8 mouse cellular contexts compared by ENCODE assay signal in the genomic region with DNA sequence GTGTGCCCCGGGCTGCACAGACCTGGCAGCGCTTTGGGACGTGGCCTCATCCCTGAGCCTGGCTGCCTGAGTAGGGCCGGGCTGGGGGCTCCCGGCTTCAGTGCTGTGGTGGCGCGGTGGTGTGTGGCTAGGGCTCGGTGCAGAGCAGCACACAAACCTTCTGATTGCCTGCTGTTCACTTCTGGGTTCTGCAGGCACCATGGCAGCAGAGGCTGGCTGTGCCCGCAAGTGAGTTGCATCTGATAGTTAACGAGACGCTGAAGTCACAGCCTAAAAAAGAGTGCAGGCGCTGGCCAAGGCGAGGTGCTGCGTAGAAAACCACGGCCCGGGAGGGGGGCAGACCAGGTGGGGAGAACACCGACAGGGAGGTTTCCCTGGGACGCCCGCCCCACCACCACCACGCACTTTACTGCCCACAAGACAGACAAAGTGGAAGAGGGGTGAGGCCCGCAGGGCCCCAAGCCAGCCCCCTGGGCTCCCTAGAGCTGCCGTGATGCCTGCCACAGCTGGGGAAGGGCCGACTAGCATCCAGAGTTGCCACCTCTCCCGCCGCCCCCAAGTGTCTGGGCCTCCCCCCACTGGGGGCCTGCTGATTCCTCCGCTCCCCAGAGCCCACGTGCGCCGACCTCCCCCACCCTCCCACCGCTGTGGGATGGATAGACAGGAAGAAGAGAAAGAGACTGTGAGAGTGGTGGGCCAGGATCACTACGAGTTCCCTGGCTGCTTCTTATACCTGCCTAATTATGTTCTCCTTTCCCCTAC. TPM values are rescaled to one million over a fixed set of nuclear protein-coding genes. Genes with fewer than 3 reads are reported as not detected.
DNase-seq lines count a peak whose midpoint lies in the region; ATAC-seq lines count a peak whose summit lies in the region.

No protein-coding gene starts in this region.

- H3K4me2 ChIP-seq in kidney, embryonic 14.5 days (replicated peaks; ENCODE audit: low read depth, low read length): peak overlapping the region; percentile 51
- H3K4me2 ChIP-seq in embryonic facial prominence, embryonic 13.5 days: peak overlapping the region; percentile 72
- peak overlapping the region; percentile 58 for H3K4me2 ChIP-seq in neural tube, embryonic 12.5 days (replicated peaks)

- H3K9ac ChIP-seq in kidney, embryonic 14.5 days (ENCODE audit: low read depth, low read length): peak overlapping the region; percentile 44; the same call in 1 of the 2 replicates
- peak overlapping the region; percentile 69 for H3K9ac ChIP-seq in embryonic facial prominence, embryonic 13.5 days
- peak overlapping the region; percentile 45; the same call in 1 of the 2 replicates for H3K9ac ChIP-seq in neural tube, embryonic 12.5 days

- peak overlapping the region; percentile 28 for H3K4me3 ChIP-seq in kidney, embryonic 14.5 days (ENCODE audit: low read length)
- H3K4me3 ChIP-seq in embryonic facial prominence, embryonic 13.5 days: peak overlapping the region; percentile 40
- peak overlapping the region; percentile 47 for H3K4me3 ChIP-seq in limb, embryonic 10.5 days
- H3K4me3 ChIP-seq in neural tube, embryonic 12.5 days: peak overlapping the region; percentile 25

- no peak for DNase-seq in kidney, postnatal 4 days
- DNase-seq in limb, embryonic 10.5 days (ENCODE audit: low spot score): peak; percentile 45
- DNase-seq in Muller cell, postnatal 12 days (ENCODE audit: inconsistent ontology term): no peak
- no peak for DNase-seq in MN1 (ENCODE audit: low spot score)
- no peak for DNase-seq in adrenal gland, adult 8-10 months

- no peak overlapping the region for H3K27ac ChIP-seq in kidney, embryonic 14.5 days (ENCODE audit: low read depth, low read length)
- H3K27ac ChIP-seq in embryonic facial prominence, embryonic 13.5 days: no peak overlapping the region
- H3K27ac ChIP-seq in limb, embryonic 10.5 days: peak overlapping the region; percentile 78
- H3K27ac ChIP-seq in neural tube, embryonic 12.5 days: no peak overlapping the region

- 0 out of 2 replicates have a peak, but pooled peaks cover 6% of the 10 kb centered on the region for H3K4me1 ChIP-seq in kidney, embryonic 14.5 days (ENCODE audit: control insufficient read depth, insufficient read depth, low read length)
- H3K4me1 ChIP-seq in embryonic facial prominence, embryonic 13.5 days: peaks cover 12% of the 10 kb centered on the region
- peaks cover 8% of the 10 kb centered on the region for H3K4me1 ChIP-seq in limb, embryonic 10.5 days
- H3K4me1 ChIP-seq in neural tube, embryonic 12.5 days: no peaks in the 10 kb centered on the region

- peak; percentile 71 for ATAC-seq in kidney, embryonic 14.5 days (ENCODE audit: low FRiP score, low TSS enrichment)
- peak; percentile 48; the same call in 1 of the 2 replicates for ATAC-seq in embryonic facial prominence, embryonic 13.5 days (ENCODE audit: insufficient number of reproducible peaks, insufficient read depth, low FRiP score, low TSS enrichment, low read depth)
- peak; percentile 66 for ATAC-seq in neural tube, embryonic 12.5 days (ENCODE audit: low FRiP score, low read depth)

- peaks cover 9% of the 10 kb centered on the region; the same call in 1 of the 2 replicates for H3K9me3 ChIP-seq in kidney, embryonic 14.5 days (ENCODE audit: control insufficient read depth, low read length)
- no peaks in the 10 kb centered on the region for H3K9me3 ChIP-seq in embryonic facial prominence, embryonic 13.5 days
- no peaks in the 10 kb centered on the region for H3K9me3 ChIP-seq in limb, embryonic 10.5 days (replicated peaks)
- peaks cover 9% of the 10 kb centered on the region; the same call in 1 of the 2 replicates for H3K9me3 ChIP-seq in neural tube, embryonic 12.5 days

- H3K27me3 ChIP-seq in kidney, embryonic 14.5 days (ENCODE audit: control insufficient read depth, insufficient read depth, low read length): no peaks in the 10 kb centered on the region
- H3K27me3 ChIP-seq in embryonic facial prominence, embryonic 13.5 days: no peaks in the 10 kb centered on the region
- H3K27me3 ChIP-seq in limb, embryonic 10.5 days (ENCODE audit: low read depth, poor library complexity, severe bottlenecking): no peaks in the 10 kb centered on the region
- no peaks in the 10 kb centered on the region for H3K27me3 ChIP-seq in neural tube, embryonic 12.5 days (replicated peaks)

- WGBS in kidney, embryonic 14.5 days: 34% methylated on average over 24 of the region's 31 CpGs
- WGBS in embryonic facial prominence, embryonic 13.5 days: 24% methylated on average over 26 of the region's 31 CpGs
- 40% methylated on average over 31 of the region's 31 CpGs for WGBS in limb, embryonic 10.5 days
- WGBS in neural tube, embryonic 12.5 days: 42% methylated on average over 30 of the region's 31 CpGs

- H3K36me3 ChIP-seq in kidney, embryonic 14.5 days (ENCODE audit: control insufficient read depth, insufficient read depth, low read length): no peaks in the 10 kb centered on the region
- no peaks in the 10 kb centered on the region for H3K36me3 ChIP-seq in embryonic facial prominence, embryonic 13.5 days
- H3K36me3 ChIP-seq in limb, embryonic 10.5 days: no peaks in the 10 kb centered on the region
- no peaks in the 10 kb centered on the region for H3K36me3 ChIP-seq in neural tube, embryonic 12.5 days

RNA-seq across cellular contexts. Expression of gene Gm281, which starts 19.2 kb away (rescaled TPM):
- polyA plus RNA-seq in kidney, embryonic 14.5 days (2014; fragmentation: Nextera tagmentation; extraction: Ambion mirVana): not detected in 2 replicates
- not detected in 2 replicates for polyA plus RNA-seq in embryonic facial prominence, embryonic 13.5 days (2015; fragmentation: Nextera tagmentation; extraction: Ambion mirVana)
- polyA plus RNA-seq in limb, embryonic 10.5 days (2016; fragmentation: Nextera tagmentation; extraction: Ambion mirVana): 0.10 TPM in 1 of 2 replicates, not detected in the other
- 0.06 TPM in 1 of 2 replicates, not detected in the other for polyA plus RNA-seq in neural tube, embryonic 12.5 days (2016; fragmentation: Nextera tagmentation; extraction: Ambion mirVana)
- total RNA-seq in adrenal gland, adult 8-10 months (2022): not detected

RNA-seq across cellular contexts. Expression of gene Atxn7, which starts 27.8 kb away (rescaled TPM):
- polyA plus RNA-seq in kidney, embryonic 14.5 days (2014; fragmentation: Nextera tagmentation; extraction: Ambion mirVana): 6.3 and 7.1 TPM in 2 replicates
- polyA plus RNA-seq in embryonic facial prominence, embryonic 13.5 days (2015; fragmentation: Nextera tagmentation; extraction: Ambion mirVana): 5.0 and 5.6 TPM in 2 replicates
- polyA plus RNA-seq in limb, embryonic 10.5 days (2016; fragmentation: Nextera tagmentation; extraction: Ambion mirVana): 2.6 and 3.0 TPM in 2 replicates
- 3.8 and 3.9 TPM in 2 replicates for polyA plus RNA-seq in neural tube, embryonic 12.5 days (2016; fragmentation: Nextera tagmentation; extraction: Ambion mirVana)
- 10 to 100 TPM; 20.2 to 34.2 (median 26.0) TPM for total RNA-seq in adrenal gland, adult 8-10 months (2022)

RNA-seq across cellular contexts. Expression of gene Thoc7, which starts 28.2 kb away (rescaled TPM):
- polyA plus RNA-seq in kidney, embryonic 14.5 days (2014; fragmentation: Nextera tagmentation; extraction: Ambion mirVana): 211 and 296 TPM in 2 replicates
- polyA plus RNA-seq in embryonic facial prominence, embryonic 13.5 days (2015; fragmentation: Nextera tagmentation; extraction: Ambion mirVana): 200 and 231 TPM in 2 replicates
- polyA plus RNA-seq in limb, embryonic 10.5 days (2016; fragmentation: Nextera tagmentation; extraction: Ambion mirVana): 220 and 221 TPM in 2 replicates
- polyA plus RNA-seq in neural tube, embryonic 12.5 days (2016; fragmentation: Nextera tagmentation; extraction: Ambion mirVana): 190 TPM in 2 replicates
- 100 to 1,000 TPM in 1 of 4 experiments, 10 to 100 TPM in 3; 88.6 to 105 (median 93.3) TPM for total RNA-seq in adrenal gland, adult 8-10 months (2022)
